Mouse (Mus musculus): ENCODE results near the gene Epha10.
"Not testable (repeated sequence)": the region's sequence is repeated elsewhere in the genome, so short reads cannot be mapped to it uniquely, and the experiment has no call there.

The Epha10 gene

DNA sequence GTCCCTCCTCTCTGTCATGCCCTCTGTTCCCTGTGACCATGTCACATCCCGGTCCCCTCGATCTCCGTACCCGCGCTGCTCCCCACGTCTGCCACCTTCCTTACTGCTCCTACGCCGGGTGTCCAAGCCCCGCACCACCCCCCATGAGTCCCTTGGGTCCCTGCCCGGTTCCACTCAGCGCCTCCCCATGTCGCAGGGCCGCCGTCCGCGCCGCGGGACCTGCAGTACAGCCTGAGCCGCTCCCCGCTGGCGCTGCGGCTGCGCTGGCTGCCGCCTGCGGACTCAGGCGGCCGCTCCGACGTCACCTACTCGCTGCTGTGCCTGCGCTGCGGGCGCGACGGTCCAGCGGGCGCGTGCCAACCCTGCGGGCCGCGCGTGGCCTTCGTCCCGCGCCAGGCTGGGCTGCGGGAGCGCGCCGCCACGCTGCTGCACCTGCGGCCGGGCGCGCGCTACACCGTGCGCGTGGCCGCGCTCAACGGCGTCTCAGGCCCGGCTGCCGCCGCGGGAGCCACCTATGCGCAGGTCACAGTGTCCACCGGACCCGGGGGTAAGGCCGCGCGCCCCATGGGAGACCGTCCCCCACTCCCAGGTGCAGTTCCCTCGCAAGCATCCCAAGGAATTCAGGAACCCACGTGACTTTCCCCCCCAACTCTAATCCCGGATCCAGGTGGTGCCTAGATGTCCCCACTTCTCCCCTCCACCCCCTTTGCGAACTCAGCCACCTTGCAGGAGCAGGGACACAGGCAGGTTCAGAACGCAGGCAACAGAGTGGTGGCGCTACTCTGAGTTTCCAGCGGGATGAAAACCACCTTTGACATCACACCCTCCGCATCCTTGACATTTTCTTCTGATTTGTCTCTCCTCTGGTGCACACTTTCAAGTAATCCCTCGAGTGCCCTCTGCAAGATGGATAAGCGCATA, 14.1 kb downstream of the Epha10 start:
- peak; percentile 75 to 82 for DNase-seq

DNA sequence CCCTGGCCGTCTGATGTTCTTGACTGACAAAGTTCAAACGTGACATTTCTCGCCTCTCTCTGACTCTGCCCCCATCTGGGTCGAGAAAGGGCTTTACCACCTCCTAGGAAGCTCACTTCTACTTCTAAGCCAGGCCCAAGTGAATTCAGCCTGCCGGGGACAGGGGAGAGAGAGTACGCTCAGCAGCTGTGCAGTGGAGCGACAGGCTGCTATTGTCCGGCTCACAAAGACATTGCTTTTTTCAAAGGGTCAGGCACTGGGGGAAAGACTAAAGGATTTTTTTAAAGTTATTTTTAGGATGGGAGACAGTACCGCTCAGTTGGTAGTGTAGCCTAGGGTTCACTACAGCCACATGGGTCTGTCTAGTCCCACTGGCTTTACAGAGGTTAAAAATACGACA, 17.7 kb downstream of the Epha10 start:
- DNase-seq: no peak

DNA sequence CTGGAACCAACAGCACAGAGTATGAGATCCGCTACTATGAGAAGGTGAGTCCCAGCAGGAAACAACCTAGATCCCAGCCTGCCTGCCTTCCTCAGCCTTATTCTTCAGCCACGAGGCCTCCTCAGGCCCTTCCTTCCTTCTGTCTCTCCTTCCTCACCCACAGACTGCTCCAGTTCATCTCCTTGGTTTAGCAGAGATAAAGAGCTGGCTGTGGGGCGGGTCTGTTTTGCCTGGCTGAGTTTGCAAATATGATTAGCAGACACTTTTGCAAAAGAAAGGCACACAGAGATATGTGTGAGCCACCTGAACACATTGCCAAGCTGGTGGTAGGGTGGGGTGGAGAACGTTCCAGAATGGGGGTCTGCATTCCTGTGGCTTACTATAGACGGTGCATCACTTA, 19.2 kb downstream of the Epha10 start:
- DNase-seq: no peak

DNA sequence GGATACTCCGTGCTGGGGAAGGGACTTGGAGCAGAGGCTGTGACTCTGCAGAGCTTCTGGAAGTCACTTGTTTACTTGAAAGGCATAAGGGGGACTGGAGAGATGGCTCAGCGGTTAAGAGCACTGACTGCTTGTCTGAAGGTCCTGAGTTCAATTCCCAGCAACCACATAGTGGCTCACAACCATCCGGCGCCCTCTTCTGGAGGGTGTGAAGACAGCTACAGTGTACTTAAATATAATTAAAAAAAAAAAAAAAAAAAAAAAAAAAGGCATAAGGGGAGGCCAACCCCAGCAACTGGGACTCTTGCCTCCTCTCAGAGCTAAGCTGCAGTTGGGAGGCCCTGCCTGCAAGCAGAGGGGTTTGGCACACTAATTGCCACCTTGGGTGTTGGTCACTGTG, 24.7 kb downstream of the Epha10 start:
- DNase-seq: no peak

DNA sequence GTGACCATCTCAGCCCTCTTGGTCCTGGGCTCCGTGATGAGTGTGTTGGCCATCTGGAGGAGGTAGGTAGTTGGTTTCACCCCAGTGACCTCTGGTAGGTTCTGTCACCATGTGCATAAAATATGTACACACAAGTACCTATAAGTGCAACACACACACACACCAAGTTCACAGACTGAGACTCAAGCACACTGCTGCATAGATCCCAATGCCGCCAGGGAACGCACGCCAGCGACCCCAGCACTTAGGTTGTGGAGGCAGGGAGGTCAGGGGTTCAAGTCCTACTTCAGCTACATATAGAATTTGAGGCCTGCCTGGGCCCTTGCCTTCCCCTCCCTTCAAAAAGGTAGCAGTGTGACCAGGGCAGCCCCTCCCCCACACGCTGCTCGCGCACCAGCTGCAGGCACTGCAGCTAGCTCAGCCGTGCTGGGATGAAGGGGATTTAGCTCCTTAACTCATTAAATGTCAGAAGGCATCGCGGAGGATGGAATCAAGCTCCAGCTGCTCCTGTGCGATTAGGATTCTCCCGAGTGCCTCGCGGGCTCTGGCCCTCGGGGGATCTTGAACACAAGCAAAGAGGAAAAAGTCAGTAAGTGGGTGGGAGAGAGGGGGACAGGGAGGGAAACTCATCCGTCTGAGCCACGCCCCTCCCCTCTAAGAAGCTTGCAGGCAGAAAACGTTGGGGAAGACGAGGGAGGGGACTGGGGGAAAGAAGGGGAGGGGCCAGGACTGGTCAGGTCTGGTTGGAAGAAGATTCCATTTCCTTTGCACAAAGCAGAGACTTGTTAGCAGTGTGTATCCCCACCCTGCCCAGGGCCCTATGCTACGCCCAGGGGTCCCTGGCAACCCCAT, 25.5 kb downstream of the Epha10 start:
- DNase-seq: no peak

DNA sequence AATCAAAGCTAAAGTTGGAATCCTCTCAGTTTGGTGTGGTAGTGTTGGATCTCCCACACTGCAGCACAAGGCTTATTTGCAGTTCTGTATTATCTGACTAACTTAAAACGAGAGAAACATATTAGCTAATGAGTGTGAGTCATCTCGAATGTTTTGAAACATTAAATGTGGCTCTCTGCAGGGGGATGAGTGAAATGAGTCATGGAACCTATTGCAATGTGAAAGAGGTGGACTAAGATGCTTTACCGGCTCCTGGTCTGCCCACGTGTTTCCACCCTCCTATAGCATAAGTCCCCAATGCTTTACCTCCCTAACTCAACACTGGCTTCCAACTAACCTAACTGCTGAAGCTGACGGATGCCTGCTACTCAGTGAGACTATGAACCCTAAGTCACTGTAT, 47.4 kb downstream of the Epha10 start:
- DNase-seq: no peak

DNA sequence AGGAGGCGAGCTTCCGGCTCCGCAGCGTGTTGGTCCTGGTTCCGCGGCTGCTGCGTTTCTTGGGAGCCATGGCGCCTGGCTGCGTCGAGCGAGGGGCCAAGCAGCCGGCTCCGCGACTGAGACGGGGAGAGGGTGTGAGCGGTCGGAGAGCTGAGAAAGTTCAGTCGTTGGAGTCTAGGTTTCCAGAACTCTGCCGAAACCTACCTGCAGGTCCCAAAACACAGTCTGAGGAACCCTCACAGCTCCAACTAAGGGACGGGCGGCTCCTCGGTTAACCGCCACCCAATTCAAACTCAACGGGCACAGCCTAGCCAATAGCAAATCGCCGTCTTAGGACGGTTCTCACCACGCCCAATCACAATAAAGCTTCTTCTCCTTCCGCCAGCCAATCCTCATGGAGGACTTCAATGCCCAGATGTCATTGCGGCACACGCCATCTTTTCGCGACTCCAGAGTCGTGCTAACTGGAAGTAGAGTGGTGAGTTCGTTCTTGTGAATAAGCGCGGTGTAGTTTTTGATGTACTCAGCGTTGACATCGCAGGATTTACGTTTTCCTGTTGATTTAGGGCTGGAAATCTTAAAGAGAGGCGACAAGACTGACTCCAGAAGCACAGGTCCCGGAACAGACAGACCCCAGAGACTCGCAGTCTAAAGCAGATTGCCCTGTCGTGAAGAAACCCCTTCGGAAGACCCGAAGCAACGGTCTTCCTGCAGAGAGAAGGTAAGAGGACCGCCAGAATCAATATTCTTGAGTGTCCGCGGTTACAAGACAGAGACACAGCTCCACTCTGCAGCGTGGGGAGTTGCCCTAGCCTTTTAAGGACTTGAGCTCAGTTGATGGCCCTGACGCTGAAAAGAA, 56.1 kb downstream of the Epha10 start, which contains the start of gene 9930104L06Rik:
9930104L06Rik (plus strand) TSS at position 436 of the 859 bp plus-strand sequence.
- DNase-seq: peak; percentile 92 to 98

DNA sequence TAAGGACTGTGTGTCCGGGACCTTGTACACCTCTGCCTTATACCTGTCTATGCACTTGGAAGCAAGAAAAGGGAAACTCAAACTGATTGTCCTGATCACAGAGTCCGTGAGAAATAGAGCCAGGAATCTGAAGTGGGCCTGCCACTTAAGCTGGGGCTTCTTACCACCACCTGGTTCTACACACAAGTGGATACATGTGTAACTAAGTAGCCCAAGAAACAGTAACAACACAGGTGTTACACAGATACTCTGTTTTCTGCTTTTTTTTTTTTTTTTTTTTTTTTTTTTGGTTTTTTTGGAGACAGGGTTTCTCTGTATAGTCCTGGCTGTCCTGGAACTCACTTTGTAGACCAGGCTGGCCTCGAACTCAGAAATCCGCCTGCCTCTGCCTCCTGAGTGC, 58.5 kb downstream of the Epha10 start, which contains the start of gene Cdca8:
Cdca8 (minus strand) TSS at position 101 of the 400 bp plus-strand sequence.
- DNase-seq: not testable (repeated sequence)

DNA sequence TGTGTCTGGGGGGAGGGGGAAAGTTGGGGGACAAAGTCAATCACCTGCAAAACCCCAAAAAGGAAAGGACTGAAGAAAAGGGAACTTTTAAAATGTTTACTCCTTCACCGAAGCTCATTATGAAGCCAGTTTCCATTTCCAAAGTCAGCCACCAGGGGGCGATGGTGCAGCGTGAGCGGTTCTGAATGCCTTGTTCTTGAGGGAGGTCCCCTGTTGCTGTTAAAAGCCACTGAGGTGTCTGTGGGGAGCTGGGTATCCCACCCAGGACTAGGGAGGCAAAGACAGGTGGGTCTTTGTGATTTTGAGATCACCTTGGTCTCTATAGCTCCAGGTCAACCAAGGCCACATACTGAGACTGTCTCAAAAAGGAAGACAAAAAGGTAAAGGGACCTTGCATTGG, 62.3 kb downstream of the Epha10 start:
- peak; percentile 77 to 78 for DNase-seq

DNA sequence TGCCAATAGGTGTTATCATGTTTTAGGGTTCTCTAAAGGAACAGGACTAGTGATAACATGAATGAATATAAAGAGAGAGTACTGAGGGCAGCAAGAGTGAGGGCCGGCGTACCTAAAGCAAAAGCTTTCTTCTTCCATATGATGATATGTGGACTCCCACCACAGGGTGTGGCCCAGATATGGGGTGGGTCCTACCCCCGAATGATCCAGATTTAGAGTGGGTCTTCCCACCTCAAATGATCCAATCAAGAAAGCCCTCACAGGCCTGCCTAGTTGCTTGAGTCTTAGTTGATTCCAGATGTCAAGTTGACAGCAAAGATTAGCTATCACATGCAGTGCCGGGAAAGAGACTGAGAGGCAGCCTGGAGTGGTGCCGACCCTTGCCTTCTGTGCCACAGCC, 63.1 kb downstream of the Epha10 start:
- DNase-seq: no peak

DNA sequence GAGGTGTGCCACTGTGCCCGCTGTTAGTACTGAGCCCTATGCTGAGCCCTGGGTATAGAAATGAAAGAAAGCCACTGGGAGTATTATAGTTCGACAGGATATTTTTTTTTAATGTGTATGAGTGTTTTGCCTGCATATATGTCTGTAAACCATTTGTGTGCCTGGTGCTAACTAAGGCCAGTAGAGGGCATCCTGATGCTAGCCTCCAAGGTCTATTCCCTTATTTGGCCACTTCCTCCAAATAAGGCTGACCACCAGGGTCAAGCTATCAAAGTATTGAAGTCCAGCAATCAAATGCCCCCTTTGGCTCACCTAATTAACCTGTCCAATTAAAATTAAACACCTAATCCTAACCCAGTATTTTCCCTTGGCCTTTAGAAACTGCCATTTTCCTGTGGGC, 64.3 kb downstream of the Epha10 start:
- no peak for DNase-seq

DNA sequence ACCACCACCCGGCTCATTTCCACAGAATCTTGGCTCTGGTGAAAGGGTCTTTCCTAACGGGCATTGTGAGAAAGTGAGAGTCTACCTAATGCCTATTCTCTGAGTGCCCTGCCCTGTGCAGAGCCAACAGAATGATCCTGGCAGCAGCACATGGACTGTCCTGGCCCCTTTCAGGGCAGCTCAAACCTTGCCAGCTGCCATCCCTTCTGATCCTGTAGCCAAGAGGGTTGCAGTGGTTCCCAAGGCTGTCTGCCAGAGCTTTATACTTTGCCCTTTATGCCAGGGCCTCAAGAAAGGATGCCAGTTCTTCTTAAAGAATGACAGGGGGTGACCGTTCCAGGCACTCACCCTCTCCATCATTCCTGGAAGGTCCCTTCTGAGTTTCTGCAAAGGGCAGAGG, 68.8 kb downstream of the Epha10 start:
- DNase-seq: no peak

DNA sequence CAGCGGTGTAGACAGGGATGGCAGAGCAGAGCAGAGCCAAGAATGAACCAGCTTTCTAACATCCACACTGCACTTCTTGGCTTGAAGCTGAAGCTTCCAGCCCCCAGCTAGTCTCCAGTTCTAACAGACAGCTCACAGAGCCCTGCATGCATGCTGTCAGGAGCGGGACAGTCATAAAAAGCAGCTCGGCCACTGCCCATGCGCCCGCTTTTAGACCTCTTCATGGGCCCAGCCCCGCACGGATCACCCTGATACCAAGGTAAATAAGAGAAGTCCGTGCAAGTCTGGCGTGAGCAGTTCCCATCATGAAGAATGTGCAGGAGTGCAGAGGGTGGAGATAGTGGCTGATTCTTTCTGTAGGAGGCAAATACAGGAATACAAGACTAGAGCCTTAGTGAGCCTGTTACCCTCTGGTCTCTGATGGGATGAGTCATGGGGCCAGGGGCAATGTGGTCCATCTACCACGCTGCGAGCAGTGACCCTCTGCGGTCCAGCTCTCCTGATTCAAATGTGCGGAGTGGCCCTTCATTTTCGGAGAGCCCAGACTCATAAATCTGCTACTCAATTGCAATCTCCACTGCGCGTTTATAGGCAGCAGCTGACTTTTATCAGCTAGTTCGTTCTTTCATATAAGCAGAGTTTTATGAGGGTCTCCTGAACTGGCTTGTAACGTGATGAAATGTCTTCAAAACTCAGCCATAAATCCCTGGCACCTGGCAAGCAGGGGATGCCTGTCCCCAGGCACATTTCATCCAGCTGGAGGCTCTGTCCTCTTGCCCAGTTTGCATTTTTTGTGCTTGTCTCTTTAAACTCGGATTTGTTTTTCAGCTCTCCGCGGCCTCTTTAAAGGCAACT, 69.7 kb downstream of the Epha10 start:
- DNase-seq: no peak

DNA sequence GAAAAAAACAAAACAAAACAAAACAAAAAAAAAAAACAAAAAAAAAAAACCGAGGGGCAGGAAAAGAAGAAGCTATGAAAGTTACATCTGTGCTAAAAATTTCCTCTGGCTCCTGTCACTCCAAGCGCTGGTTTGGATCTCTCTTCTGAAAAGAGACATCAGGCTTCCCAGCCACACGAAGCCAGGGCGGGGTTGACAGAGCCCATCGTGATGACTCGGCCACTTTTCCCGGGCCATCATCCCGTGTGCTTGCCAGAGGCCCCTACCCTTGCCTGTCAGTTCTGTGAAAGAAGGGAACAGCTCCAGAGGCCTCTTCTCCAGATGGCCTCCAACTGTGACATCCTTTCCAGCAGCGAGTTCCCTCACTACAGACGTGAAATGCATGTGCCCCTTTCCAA, 70.3 kb downstream of the Epha10 start:
- DNase-seq: no peak

DNA sequence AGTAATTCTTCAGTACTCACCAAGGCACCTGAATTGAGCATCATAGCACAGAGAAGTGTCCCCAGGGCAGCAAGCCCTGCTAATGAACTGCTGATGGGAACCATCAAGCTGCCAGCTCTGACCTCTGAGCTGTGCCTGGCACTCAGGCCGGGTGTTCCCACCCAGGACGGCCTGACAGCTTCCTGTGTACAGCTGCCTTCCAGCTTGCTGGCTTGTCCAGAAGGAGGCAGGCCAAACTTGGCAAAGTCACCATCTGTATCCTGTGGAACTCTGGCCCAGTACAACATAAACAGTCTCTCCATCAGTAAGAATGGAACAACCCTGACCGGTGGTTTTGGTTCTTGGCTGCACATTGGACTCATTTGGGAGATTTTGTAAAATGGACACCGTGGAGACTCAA, 72.8 kb downstream of the Epha10 start:
- no peak for DNase-seq

DNA sequence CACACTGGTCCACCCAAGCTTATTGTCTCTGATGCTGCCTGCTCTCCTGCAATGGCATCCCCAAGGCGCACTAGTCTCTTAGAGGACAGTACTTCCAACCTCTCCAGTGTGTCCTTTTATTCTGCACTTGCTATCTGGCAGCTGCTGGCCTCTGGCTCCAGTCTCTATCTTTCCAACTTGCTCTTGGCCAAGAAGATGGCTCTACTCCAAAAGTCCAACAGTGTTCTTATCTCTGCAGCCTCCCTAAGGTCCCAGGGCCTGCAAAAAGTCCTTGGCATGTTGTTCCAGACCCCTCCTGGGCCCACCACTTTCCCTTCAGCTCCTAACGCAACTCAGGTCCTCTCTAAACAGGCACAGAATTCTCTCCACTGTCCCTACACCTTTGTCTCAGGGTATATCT, 76.6 kb downstream of the Epha10 start:
- no peak for DNase-seq

DNA sequence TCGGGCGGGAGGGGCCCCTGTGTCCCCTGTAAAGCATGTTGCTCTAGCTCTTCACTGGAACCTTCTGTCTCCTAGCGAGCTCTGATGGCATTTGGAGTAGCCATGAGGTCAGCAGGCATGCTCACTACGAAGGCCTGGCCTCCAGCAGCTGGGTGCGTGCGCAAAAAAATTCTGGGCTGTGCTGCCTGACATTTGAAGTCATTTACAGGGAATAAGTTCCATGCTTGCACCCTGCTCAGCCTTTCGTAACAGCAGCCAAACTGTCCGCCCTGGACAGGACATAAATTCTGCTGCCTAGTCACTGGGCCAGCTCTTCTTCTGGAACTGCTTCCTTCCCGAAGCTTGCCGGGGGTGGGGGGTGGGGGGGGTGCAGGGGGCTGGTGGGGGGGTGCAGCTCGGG, 78.4 kb downstream of the Epha10 start:
- DNase-seq: no peak

DNA sequence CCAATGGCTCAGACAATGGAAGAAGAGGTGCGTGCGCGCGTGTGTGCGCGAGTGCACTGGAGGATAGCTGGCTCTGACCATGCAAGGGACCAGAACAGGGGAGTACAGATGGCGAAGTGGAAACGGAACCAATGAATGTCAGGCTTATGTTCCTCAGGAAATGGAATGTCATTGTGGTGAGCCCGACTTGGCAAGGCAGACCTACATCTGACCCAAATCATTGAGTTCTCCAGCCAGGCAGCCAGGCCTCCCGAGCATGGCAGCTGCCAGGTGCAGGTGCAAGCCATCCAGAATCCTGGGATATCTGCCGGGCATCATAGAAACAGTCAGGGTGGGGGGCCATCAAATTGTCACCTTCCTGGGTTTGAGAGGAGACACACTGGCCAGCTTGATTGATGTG, 80.2 kb downstream of the Epha10 start:
- peak in 1 of 2 experiments; percentile 24 for DNase-seq

DNA sequence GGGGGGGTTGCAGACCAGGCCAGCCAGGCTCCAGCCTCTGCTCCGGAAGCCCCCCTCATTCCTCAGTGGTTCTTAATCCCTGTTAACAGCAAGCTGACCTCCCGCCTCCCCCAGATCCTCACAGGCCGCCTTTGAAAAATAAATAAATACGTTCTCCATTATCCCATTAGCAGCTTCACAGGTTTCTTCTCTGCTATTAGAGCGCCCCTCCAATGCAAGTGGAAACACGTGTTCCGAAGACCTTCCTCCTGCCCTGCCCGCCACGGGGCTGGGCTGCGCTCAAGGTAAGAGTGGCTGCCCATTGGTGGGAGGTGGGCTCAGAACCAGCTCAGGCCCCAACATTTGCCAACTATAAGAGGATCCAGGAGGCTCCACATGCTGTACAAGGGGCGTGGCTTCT, 81.9 kb downstream of the Epha10 start:
- DNase-seq: no peak

DNA sequence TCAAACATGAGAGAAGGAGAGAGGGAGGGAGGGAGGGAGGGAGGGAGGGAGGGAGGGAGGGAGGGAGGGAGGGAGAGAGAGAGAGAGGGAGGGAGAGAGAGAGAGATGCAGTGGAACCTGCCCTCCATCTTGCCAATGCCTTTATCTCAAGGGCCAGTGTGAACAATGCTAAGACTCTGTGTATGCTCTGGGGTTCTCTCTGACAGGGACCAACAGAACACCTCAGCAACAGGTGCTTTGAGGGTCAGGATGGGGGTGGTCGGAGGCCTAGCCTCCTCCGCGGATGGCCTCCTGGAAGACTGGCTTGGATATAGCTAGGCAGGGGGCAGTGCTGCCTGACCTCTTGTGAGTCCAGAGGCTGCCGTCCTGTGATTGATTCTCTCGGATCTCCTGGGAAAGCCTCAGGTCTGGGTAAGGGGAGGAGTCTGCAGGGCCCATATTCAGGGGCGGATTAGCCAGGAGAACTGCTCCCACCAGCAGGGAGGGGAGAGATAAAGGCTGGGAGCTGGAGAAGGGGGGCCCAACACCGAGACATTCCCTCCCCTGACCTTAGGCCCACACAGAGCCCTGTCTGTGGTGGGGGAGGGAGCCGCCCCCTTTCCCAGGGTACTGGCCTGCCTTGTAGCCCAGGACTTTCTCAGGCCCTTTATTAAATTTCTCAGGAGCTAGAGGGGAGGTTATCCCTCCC, 84.4 kb downstream of the Epha10 start:
- no peak for DNase-seq

Measured in cerebellum, postnatal 36 days (tissue).